Mouse (Mus musculus) adrenal gland, adult 2 months (tissue): Measurements from ENCODE around the gene Tyro3. TPM values are rescaled to one million over a fixed set of nuclear protein-coding genes. Genes with fewer than 3 reads are reported as not detected.

ENCODE experiments used
- DNase-seq: peaks from one replicate; pipeline ENCODE4 v3.0.0; 2021
- long read RNA-seq: library from polyadenylated mRNA; stranded (forward); transcript quantifications from one replicate; pipeline ENCODE4 v2.0.0, GENCODE M21; 2021
- polyA plus RNA-seq: library from polyadenylated mRNA; depleted of rRNA; stranded (reverse); fragments of >200 nt; gene quantifications from 2 replicates; pipeline ENCODE4 v1.2.3, GENCODE M21; 2012; rRNA removed
- total RNA-seq, 2 experiments: library from RNA; stranded (reverse); gene quantifications; 2 replicates each; pipeline ENCODE4 v1.2.3; 2021

The Tyro3 gene
- total RNA-seq (1 to 10 TPM; 3.9 to 5.7 TPM), polyA plus RNA-seq (4.1 and 5.5 TPM in 2 replicates)
- long read RNA-seq, partial matches to known transcripts: 2 of 5 reads
- long read RNA-seq, other reads (novel, unspliced or antisense): 0 of 5 reads

- no peak for DNase-seq
Measured at GRCm38 (mm10) chr2:119797279-119797783, at the start of gene Tyro3. Gene Tyro3 (plus strand): TSS chr2:119797733.

GRCm38 (mm10) chr2:119749260-119749659 is 48.3 kb upstream of the Tyro3 start:
- no peak for DNase-seq

GRCm38 (mm10) chr2:119757601-119758100 is 39.9 kb upstream of the Tyro3 start:
- no peak for DNase-seq

DNA sequence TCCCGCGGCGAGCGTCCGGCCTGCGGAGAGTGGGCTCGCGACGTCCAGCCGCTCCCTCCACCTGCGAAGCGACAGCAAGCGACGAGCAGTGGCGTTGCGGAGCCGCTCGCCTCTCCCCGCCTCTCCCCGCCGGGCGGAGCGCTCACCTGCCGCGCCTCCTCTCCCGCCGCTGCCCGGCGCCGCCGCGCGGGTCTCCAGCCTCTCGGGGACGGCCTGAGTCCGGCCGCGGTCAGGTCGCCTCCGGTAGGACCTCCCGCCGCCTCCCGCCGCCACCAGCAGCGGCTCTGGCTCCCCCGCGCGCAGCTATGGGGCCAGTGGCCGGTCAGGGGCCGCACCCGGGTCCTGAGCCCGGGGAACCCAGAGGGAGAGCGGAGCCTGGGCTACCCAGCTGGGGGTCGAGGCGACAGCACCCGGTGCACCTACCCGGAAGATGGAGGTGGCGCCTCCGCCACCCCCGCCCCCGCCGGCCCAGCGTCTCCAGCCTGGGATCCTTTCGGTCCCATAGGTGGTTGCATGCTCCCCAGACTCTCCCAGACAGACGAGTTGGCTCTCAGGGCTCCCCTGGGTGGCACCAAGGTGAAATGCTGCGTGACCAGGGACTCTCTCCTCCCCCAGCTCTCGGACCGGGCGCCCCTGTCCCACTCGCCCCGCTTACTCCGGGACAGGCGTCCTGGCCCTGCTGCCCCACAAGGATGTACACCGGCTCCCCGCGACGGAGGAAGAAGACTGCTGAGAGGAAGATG is 39.3 kb upstream of the Tyro3 start:
- peak; percentile 58 for DNase-seq

- DNase-seq: no peak
Measured at GRCm38 (mm10) chr2:119758844-119759835, 38.4 kb upstream of the Tyro3 start.

DNA sequence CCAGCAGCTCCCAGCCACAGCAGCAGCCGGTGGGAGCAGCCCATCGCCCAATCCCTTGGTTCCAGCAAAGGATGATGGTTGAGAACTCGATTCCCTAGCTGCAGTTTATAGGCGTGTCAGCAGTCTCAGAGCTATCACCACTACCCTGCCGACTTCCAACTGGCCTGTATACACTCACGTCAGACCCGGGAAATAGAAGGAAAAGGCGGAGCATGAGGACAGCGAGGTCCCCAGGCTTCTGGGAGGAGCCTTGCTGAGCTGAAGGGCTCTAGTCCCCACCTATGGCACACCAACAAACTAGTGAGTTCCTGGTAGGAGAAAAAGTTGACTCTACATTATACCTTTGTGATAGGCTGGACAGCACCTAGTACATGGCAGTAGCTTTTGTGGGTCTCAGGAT is 37.3 kb upstream of the Tyro3 start, which contains the start of gene Ltk:
TSS of gene Ltk (minus strand) at position 181 of the 400 bp plus-strand sequence.
- no peak for DNase-seq

DNA sequence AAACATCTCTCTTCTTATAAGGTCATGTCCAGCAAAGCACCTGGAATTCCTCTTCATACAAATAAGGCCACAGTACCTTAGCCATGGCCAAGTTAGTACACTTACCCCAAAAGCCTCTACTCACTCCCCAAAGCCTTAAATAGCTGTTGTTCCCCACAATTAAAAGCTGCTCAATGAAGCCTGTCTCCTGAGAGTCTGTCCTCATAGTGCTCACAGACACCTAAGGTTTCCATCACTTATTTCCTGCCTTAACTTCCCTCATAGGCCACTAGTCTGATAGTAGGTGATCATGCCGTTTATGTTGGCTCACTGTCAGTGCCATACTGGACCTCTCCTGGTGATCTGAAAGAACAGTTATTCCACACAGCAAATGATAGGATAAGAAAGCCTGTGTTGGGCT is 35.3 kb upstream of the Tyro3 start:
- no peak for DNase-seq

GRCm38 (mm10) chr2:119763924-119764323 is 33.6 kb upstream of the Tyro3 start:
- DNase-seq: no peak

- no peak for DNase-seq
Measured at GRCm38 (mm10) chr2:119767246-119767645, 30.3 kb upstream of the Tyro3 start.

GRCm38 (mm10) chr2:119787206-119787883 is 10.2 kb upstream of the Tyro3 start, which contains the start of gene Rpap1:
Gene Rpap1 (minus strand): TSS chr2:119787537.
- peak; percentile 88 for DNase-seq

DNA sequence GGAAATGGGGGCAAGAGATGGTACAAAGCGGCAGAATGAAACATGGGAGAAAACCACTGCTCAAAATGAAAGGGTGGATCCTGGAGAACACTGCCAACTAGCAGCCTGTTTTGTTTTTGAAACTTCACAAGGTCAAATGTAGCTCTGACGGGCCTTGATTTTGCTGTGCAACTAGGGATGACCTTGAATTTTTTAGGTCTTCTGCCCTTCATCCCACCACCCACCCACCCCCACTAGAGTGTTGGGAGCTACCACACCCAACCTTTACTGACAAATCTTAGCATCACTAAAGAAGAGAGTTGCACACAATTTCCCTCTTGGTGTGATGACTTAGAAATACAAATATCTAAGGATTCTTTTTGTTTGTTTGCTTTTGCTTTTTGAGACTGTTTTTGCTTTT is 7.5 kb upstream of the Tyro3 start:
- no peak for DNase-seq

DNA sequence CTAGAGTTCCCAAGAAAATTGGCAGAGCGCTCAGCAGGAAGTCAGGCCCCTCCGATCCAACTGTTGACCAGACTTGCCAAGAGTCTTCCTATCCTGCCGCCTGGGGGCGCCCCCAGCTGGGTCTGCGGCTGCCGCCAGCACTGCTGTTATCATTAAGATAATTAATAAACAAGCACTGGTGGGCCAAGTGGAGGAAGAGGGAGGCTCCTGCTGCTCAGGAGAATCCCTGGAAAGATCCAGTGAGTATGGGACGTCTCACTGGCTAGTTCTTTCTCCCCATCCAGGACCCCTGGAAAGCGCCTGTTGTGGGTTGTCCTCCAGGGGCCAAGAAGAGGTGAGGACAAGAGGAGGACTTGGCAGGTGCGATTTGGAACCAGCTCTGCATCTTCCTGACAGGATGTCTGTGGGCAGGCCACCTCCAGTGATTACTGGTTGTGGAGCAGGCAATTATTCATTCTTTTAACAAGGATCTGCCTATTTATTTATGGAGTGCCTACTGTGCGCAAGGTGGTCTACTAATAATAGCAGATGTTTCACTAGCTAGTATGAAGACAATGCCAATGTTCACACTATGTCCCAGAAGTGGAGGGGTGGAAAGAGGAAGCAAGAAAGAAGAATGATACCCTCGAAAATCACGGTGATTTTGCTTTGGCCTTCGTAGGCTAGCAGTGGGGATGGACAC is 854 bp downstream of the Tyro3 start:
- DNase-seq: peak; percentile 67

DNA sequence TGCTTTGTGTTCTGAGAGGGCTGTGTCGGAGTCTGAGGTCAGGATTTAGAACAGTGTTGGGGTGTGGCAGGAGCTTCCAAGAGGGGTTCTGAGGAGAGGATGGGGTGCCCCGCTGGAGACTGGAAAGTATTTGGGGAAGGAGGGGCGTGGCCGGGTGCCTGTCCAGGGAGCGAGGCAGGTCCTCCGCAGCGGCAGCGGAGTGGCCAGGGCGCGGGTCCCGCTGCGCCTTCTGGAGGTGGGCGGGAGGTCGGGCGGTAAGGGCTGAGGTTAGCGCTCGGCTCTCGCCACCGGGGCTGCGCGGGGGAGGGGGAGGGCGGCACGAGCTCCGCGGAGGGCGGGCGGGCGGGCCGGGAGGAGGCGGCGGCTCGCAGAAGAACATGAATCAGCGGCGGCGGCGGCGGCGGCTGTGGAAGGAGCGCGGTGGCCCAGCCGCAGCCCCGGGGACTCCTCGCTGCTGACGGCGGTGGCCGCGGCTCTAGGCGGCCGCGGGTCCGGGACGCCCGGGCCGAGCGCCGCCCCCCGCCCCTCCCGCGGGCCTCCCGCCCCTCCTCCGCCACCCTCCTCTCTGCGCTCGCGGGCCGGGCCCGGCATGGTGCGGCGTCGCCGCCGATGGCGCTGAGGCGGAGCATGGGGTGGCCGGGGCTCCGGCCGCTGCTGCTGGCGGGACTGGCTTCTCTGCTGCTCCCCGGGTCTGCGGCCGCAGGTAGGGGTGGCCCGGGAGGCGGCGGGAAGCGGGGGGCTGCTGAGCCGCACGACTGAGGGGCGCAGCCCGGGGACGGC is 1.8 kb downstream of the Tyro3 start:
- DNase-seq: peak; percentile 72

DNA sequence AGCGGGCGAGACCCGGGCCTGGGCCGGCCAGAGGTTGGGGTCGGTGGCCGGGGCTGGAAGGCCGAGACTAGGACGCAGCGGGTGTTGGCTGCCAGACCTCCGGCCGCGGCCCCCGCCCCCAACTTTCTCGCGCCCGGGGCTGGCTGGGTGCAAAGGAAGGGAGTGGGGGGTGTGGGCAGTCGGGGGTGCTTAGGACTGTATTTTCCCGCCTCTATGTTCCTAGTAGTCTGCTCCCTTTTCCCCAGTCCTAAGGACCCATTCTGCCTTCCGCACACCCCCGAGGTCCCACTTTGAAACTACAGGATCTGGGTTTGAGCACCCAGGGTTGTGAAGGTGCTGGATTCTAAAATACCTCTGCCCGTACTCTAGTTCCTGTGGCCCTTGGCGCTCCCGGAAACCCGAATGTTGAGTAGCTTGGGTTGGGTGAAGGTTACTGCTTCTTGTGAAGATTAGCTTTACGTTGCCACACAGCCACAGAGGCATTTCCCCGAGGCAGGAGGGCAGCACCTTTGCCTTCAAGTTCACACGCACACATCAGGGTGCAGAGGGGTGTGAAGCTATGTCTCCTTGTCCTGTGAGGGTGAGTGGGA is 2.5 kb downstream of the Tyro3 start:
- no peak for DNase-seq

DNA sequence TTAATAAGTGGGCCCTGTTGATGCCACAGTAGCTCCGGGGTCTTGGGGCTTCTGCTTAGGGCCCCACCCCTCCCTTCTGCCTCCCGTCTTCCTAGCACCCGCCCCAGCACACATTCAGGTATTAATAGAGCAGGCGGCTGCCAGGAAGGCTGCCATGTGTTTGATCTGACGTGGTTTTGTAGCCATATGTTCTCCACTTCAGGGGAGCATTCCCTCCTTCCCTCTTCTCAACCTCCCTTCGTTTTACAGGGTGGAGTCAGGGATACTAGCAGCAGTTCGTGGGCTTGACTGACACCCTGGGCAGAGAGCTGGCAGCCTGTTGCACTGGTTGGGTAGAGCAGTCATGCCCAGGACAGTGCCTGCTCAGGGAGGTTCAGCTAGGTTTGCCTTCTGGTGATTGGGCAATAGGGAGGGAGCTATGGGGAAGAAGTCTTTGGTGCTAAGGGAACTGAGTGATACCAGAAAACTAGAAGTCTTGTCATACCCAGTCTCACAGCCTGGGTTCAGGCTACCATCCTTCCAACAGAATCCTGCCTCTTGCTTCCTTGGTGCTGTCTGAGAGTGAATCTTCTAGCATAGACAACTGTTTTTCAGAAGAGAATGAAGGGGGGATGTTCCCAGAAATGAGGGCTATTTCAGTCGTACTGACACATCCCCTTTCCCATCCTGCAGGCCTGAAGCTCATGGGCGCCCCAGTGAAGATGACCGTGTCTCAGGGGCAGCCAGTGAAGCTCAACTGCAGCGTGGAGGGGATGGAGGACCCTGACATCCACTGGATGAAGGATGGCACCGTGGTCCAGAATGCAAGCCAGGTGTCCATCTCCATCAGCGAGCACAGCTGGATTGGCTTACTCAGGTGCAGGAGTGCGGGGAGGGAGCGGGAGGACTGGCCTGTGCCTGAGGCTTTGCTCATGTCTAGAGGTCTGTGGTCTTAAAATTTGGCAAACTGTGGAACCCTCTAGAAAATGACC is 3.6 kb downstream of the Tyro3 start:
- DNase-seq: no peak

DNA sequence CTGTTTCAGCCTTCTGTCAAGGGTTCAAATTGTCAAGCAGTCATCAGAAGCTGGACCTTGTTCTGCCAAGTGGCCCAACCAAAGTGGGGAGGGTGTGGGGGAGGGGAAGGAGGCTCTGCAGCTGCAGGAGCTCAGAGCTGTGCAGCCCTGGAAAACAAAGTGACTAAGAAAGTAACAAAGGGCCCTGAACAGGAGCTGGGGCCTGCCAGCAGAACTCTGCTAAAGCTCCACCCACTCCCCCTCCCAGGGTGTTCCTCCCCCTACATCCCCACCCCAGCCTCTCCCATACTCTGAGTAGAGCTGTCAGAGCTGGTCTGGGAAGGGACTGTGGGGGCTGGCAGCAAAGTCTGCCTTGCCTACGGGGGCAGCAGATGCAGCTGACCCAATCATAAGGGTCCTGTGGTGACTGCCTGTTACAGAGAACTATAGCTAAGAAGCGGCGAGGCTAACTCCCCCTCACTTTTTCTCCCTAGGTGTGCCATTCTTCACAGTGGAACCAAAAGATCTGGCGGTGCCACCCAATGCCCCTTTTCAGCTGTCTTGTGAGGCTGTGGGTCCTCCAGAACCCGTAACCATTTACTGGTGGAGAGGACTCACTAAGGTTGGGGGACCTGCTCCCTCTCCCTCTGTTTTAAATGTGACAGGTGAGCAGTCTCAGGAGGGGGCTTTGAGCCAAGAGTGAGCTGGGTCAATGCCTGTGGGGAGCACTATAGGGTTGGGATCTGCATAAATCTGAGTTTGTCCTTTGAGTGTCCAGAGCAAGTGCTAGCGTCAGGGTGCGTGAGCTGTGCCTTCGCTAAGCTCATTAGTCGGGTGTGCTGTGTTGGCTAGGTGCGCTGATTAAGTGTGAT is 5.5 kb downstream of the Tyro3 start:
- no peak for DNase-seq

- DNase-seq: no peak
Measured at GRCm38 (mm10) chr2:119803618-119804274, 6.2 kb downstream of the Tyro3 start.
